16 mouse cellular contexts compared by ENCODE assay signal in the genomic region with DNA sequence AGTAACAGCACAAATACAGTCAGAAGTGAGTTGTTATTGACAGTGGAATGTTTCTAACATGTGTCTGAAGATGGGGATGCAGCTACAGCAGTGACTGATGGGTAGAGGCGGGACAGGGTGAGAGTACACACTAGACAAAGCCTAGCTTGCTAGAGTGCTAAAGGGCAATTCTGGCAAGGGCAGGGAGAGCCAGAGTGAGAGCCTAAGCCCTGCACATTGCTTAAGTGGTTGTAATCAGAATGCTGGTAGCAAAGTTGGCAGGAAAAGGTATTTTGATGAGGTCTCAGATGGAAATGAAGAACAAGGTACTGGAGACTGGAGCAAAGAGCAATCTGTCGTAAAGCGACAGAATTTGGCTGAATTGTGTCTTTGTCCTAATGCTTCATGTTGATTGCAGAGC. TPM values are rescaled to one million over a fixed set of nuclear protein-coding genes. Genes with fewer than 3 reads are reported as not detected.
DNase-seq lines count a peak whose midpoint lies in the region; ATAC-seq lines count a peak whose summit lies in the region.
"Had no signal": no experiment of that assay in that cellular context is flagged by ENCODE, and none has a peak within 500 bp of the region (broad histone marks: within the 10 kb centered on the region; RNA-seq: fewer than 3 reads in every experiment).

No protein-coding gene starts in this region.

- ATAC-seq in heart, embryonic 15.5 days (replicated peaks; ENCODE audit: insufficient number of reproducible peaks, insufficient read depth, low FRiP score, low read depth): no peak
- peak; percentile 59; the same call in 1 of the 2 replicates for ATAC-seq in liver, embryonic 16.5 days (ENCODE audit: low read depth)

- H3K9ac ChIP-seq in heart, embryonic 15.5 days: no peak overlapping the region
- H3K9ac ChIP-seq in liver, embryonic 16.5 days (ENCODE audit: low read depth, low read length): no peak overlapping the region
- H3K9ac ChIP-seq: liver, embryonic 13.5 days; neural tube, embryonic 12.5 days had no signal

- no peak overlapping the region for H3K4me2 ChIP-seq in heart, embryonic 15.5 days
- H3K4me2 ChIP-seq in liver, embryonic 16.5 days (ENCODE audit: low read depth, low read length): no peak overlapping the region
- H3K4me2 ChIP-seq: liver, embryonic 13.5 days; neural tube, embryonic 12.5 days had no signal

- H3K27me3 ChIP-seq in heart, embryonic 15.5 days: no peaks in the 10 kb centered on the region
- no peaks in the 10 kb centered on the region for H3K27me3 ChIP-seq in liver, embryonic 16.5 days (ENCODE audit: control insufficient read depth, insufficient read depth, low read depth, low read length)
- H3K27me3 ChIP-seq: neural tube, embryonic 12.5 days had no signal

- peak; percentile 19 for DNase-seq in adrenal gland, adult 2 months
- DNase-seq in adrenal gland, adult 18-20 months (ENCODE audit: low spot score in 2 of 2): no peak
- no peak for DNase-seq in heart, postnatal 10 days
- DNase-seq in liver: no peak
- DNase-seq in kidney, postnatal 14 days: peak; percentile 66
- no peak for DNase-seq in layer of hippocampus, postnatal 25 days (ENCODE audit: extremely low spot score in 1 of 2, low spot score in 1 of 2)
- DNase-seq: cerebellum, adult 11-12 months; cerebellum, postnatal 36 days; gastrocnemius, adult 2 months; liver, embryonic 13.5 days; right cerebral cortex, postnatal 25 days; thymus, postnatal 4 days had no signal

- H3K36me3 ChIP-seq in heart, embryonic 15.5 days: no peaks in the 10 kb centered on the region
- no peaks in the 10 kb centered on the region for H3K36me3 ChIP-seq in liver, embryonic 16.5 days (ENCODE audit: control insufficient read depth, insufficient read depth)
- H3K36me3 ChIP-seq: liver, embryonic 13.5 days; neural tube, embryonic 12.5 days had no signal

- no peak overlapping the region for H3K4me3 ChIP-seq in heart, embryonic 15.5 days
- no peak overlapping the region for H3K4me3 ChIP-seq in liver, embryonic 16.5 days (ENCODE audit: low read depth, low read length)
- H3K4me3 ChIP-seq: gastrocnemius, adult 2 months; liver, embryonic 13.5 days; megakaryocyte, embryonic 14.5 days; neural tube, embryonic 12.5 days had no signal

- intact Hi-C loops in heart, postnatal 10 days (cut with DNase I): no loop called here

- no peaks in the 10 kb centered on the region for H3K9me3 ChIP-seq in heart, embryonic 15.5 days (replicated peaks)
- no peaks in the 10 kb centered on the region for H3K9me3 ChIP-seq in liver, embryonic 16.5 days (replicated peaks; ENCODE audit: control insufficient read depth, low read length)
- H3K9me3 ChIP-seq: liver, embryonic 13.5 days; megakaryocyte, embryonic 14.5 days; neural tube, embryonic 12.5 days had no signal

- H3K4me1 ChIP-seq in heart, embryonic 15.5 days (replicated peaks): peaks cover 32% of the 10 kb centered on the region
- no peaks in the 10 kb centered on the region for H3K4me1 ChIP-seq in liver, embryonic 16.5 days (ENCODE audit: control insufficient read depth, low read depth, low read length)
- H3K4me1 ChIP-seq: megakaryocyte, embryonic 14.5 days; neural tube, embryonic 12.5 days had no signal

- 0 out of 2 replicates have a peak overlapping the region, but pooled peaks have one; percentile 7 for H3K27ac ChIP-seq in heart, embryonic 15.5 days
- H3K27ac ChIP-seq in liver, embryonic 16.5 days (ENCODE audit: low read length): no peak overlapping the region
- H3K27ac ChIP-seq: gastrocnemius, adult 2 months; liver, embryonic 13.5 days; neural tube, embryonic 12.5 days had no signal

- 80% methylated on average over 3 of the region's 3 CpGs for WGBS in heart, embryonic 15.5 days
- WGBS in liver, embryonic 16.5 days (ENCODE audit: insufficient replicate concordance): 72% methylated on average over 3 of the region's 3 CpGs

RNA-seq across cellular contexts. Expression of a gene that starts 26.5 kb away (rescaled TPM):
- 10 to 100 TPM; 51.5 to 60.9 TPM for total RNA-seq in adrenal gland, adult 2 months (2021)
- polyA plus RNA-seq in adrenal gland, adult 2 months (2012; rRNA removed): 18.4 and 29.5 TPM in 2 replicates
- 100 to 1,000 TPM in 1 of 2 experiments, 10 to 100 TPM in 1; 49.3 to 122 TPM for total RNA-seq in adrenal gland, adult 18-20 months (2021)
- polyA plus RNA-seq in heart, embryonic 15.5 days (2015; fragmentation: Nextera tagmentation; extraction: Ambion mirVana): 70.7 and 70.8 TPM in 2 replicates
- total RNA-seq in heart, postnatal 10 days (2021): 100 to 1,000 TPM; 173 to 202 TPM
- 87.4 and 87.5 TPM in 2 replicates for polyA plus RNA-seq in liver, embryonic 16.5 days (2015; fragmentation: Nextera tagmentation; extraction: Ambion mirVana)
- total RNA-seq in layer of hippocampus, postnatal 25 days (2021): 10 to 100 TPM; 28.4 to 34.3 TPM

Comparison
In these comparisons a context has a peak if more than half of its experiments do, and no peak if none do; other contexts are left out.
1. DNase-seq: peak in adrenal gland, adult 2 months (single experiment) and kidney, postnatal 14 days (single experiment); none in adrenal gland, adult 18-20 months (0 of 2), heart, postnatal 10 days (0 of 2), liver (single experiment) and layer of hippocampus, postnatal 25 days (0 of 2).